Mouse (Mus musculus) limb, embryonic 12.5 days (tissue): ENCODE measurements around the gene Cyp2j13. TPM values are rescaled to one million over a fixed set of nuclear protein-coding genes. Genes with fewer than 3 reads are reported as not detected.
"Not testable (repeated sequence)": the region's sequence is repeated elsewhere in the genome, so short reads cannot be mapped to it uniquely, and the experiment has no call there.

Experiments used
- ATAC-seq: fragments of 200-750 bp; cut with Nextera tagmentation; 2 replicates; pipeline ENCODE4 v1.8.0; 2017; ENCODE audit warnings: low read depth, moderate TSS enrichment; ENCODE audit not compliant: insufficient number of reproducible peaks, insufficient read depth, low FRiP score, low TSS enrichment
- H3K27ac ChIP-seq: fragments of 300-500 bp; sonication (generic); 2 replicates; pipeline ENCODE4 v1.5.1; 2016; ENCODE audit warnings: mild to moderate bottlenecking, moderate library complexity
- H3K27me3 ChIP-seq: fragments of 300-500 bp; sonication (generic); 2 replicates; pipeline ENCODE4 v1.6.1; 2016; ENCODE audit warnings: mild to moderate bottlenecking, moderate library complexity
- H3K36me3 ChIP-seq: fragments of 300-500 bp; sonication (generic); 2 replicates; pipeline ENCODE4 v1.6.1; 2016; ENCODE audit warnings: mild to moderate bottlenecking, moderate library complexity
- H3K4me1 ChIP-seq: fragments of 300-500 bp; sonication (generic); replicated peaks from 2 replicates; pipeline ENCODE4 v1.6.1; 2016
- H3K4me2 ChIP-seq: fragments of 300-500 bp; sonication (generic); 2 replicates; pipeline ENCODE4 v1.6.1; 2016; ENCODE audit warnings: mild to moderate bottlenecking, moderate library complexity
- H3K4me3 ChIP-seq: fragments of 300-500 bp; sonication (generic); replicated peaks from 2 replicates; pipeline ENCODE4 v1.5.1; 2016; ENCODE audit warnings: mild to moderate bottlenecking
- H3K9ac ChIP-seq: fragments of 300-500 bp; sonication (generic); replicated peaks from 2 replicates; pipeline ENCODE4 v1.6.1; 2016; ENCODE audit warnings: mild to moderate bottlenecking, moderate library complexity
- H3K9me3 ChIP-seq: fragments of 300-500 bp; sonication (generic); 2 replicates; pipeline ENCODE4 v1.6.1; 2016; ENCODE audit warnings: mild to moderate bottlenecking, moderate library complexity
- WGBS: fragments of 180-500 bp; shearing (Covaris S2); methylation state at CpG from one replicate; pipeline ENCODE4 v1.1.7; 2016; 5-methylcytosine and 5-hydroxymethylcytosine counted together
- polyA plus RNA-seq: library from polyadenylated mRNA; unstranded; fragments of >200 nt; fragmentation: Nextera tagmentation; extraction: Ambion mirVana; gene quantifications from 2 replicates; pipeline ENCODE4 v1.2.1, GENCODE M21; 2016

Gene Cyp2j13
- 0.10 and 0.16 TPM in 2 replicates for polyA plus RNA-seq

DNA sequence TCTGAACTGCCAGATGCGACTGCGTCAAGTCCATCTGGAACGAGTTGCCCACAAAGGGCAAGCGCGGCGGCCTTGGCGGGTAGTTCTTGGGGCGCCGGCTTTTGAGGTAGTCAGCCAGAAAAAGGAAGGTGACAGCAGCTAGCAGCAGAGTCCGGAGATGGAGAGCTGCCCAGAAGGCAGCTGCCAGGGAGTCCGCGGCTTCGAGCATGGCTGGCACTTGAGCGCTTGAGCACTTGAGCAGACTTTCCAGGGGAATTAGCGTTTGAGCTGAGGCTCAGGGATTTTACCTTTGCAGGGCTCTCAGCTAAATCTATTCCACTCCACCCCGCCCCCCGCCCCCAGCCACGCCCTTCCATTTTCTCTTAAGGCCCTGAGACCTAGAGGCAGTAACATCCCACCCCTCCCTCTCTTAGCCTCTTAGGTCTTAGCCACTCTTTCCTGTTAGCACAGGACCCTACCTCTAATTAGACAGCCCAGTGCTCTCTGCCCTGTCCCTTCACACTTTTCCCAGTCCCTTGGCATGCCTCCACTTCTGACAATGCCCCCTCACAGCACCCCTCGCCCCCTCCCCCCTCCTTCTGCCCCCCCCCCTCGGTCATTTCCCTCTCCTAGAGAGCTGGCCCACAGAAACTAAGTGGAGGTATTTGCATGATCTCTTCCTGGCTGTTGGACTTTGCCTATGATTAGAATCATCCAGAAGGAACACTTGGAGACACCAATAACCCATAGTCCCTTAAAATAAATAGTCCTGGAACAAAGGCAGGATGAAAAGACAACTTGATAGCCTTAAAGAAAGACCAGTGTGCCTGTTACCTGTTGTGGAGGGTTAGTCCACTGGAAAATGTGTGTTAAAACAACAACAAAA, at the start of gene Cyp2j13:
Gene Cyp2j13 (minus strand): TSS at position 286 of the 865 bp plus-strand sequence.
- Histone ChIP-seq H3K27me3 (no peaks in the 10 kb centered on the region), H3K4me1 (peaks cover 2% of the 10 kb centered on the region; the same call in 1 of the 2 replicates), H3K27ac (0 out of 2 replicates have a peak within 1 kb of the TSS, but pooled peaks have one; percentile 23), H3K4me3 (peak within 1 kb of the TSS; percentile 30), H3K9me3 (no peaks in the 10 kb centered on the region), H3K36me3 (no peaks in the 10 kb centered on the region), H3K9ac (peak within 1 kb of the TSS; percentile 40), H3K4me2 (peak within 1 kb of the TSS; percentile 56)
- 9% methylated on average over 18 of the region's 20 CpGs for WGBS
- peak; percentile 63; the same call in 1 of the 2 replicates for ATAC-seq

DNA sequence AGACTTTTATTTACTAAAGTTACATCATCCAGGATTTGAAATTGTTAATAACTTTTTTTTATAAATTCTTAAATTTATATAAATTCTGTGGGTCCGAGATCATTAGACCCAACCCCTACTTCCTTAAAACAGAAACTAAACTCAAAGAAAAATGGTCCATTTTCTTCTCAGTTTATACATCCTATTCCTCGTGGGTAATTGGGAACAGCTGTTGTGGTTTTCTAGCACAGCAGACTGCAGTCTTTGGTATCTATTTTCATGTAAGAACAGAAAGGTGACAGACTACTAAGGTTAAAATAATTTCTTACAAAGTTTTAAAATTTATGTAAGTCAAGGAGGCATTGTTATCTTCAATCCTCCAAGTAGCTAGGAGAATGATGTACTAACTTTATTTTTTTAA, 19.5 kb upstream of the Cyp2j13 start:
- H3K36me3 ChIP-seq, result no peaks in the 10 kb centered on the region
- H3K4me3 ChIP-seq, result no peak overlapping the region
- no peaks in the 10 kb centered on the region for H3K27me3 ChIP-seq
- no peak overlapping the region for H3K9ac ChIP-seq
- no peak overlapping the region for H3K4me2 ChIP-seq
- ATAC-seq, result no peak
- H3K27ac ChIP-seq, result no peak overlapping the region
- no peaks in the 10 kb centered on the region for H3K9me3 ChIP-seq
- WGBS, result 30% methylated on average over 2 of the region's 2 CpGs
- H3K4me1 ChIP-seq, result peaks cover 3% of the 10 kb centered on the region; the same call in 1 of the 2 replicates

DNA sequence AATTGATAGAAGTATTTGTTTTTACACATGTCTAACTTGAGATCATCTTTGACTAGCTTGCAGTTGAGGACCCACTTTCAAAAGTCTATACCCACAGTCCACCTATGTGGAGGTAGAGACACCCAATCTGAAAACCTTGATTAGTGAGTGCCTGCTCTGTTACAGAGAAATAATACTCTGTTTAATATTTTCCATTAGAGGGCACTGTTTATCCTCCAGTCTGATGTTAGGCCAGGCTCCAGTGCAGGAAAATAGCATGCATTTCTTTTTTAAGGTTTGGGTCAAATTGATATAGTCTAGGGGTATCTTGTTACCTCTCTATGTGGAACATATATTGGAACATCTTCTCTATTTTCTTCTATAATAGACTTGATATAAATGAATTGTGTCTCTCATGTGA, 14.5 kb upstream of the Cyp2j13 start:
- Histone ChIP-seq H3K4me1 (peaks cover 3% of the 10 kb centered on the region; the same call in 1 of the 2 replicates), H3K4me2 (no peak overlapping the region), H3K36me3 (no peaks in the 10 kb centered on the region), H3K27me3 (no peaks in the 10 kb centered on the region), H3K9ac (no peak overlapping the region), H3K4me3 (no peak overlapping the region), H3K9me3 (no peaks in the 10 kb centered on the region), H3K27ac (no peak overlapping the region)
- no peak for ATAC-seq

DNA sequence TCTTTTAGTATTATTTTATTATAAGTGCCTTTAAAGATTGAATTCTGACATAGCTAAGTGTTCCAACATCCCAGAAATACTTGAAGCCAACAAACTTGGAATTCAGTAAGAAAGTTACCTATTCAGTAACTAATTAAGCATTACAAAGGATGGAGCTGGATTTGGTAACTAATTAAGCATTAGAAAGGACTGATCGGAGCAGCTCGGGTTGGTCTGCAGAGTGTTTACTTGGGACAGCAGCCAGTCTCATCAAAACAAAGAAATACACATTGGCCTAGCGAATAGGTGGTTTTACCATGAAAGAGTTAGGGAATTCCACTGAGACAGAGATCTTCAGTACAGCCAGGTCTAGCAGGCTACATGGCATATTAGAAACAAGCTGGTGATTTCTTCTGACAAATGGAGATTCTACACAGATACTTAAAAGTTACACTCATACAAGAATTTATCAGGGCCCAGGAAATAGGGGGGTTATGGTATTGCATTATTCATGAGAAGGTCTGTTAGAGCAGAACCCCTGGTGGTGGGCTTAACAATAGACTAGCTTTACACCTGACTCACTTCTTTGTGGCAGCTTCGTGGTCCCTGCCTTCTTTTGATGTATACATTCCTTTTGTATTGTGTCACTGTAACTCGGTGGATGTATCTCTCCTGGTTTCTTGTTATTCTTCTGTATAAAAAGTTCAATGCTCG, 12.2 kb upstream of the Cyp2j13 start:
- H3K4me1 ChIP-seq, H3K9ac ChIP-seq, H3K9me3 ChIP-seq, H3K36me3 ChIP-seq, H3K27ac ChIP-seq, H3K4me3 ChIP-seq, H3K27me3 ChIP-seq, ATAC-seq, H3K4me2 ChIP-seq: not testable (repeated sequence)
- 76% methylated on average over 6 of the region's 6 CpGs for WGBS

DNA sequence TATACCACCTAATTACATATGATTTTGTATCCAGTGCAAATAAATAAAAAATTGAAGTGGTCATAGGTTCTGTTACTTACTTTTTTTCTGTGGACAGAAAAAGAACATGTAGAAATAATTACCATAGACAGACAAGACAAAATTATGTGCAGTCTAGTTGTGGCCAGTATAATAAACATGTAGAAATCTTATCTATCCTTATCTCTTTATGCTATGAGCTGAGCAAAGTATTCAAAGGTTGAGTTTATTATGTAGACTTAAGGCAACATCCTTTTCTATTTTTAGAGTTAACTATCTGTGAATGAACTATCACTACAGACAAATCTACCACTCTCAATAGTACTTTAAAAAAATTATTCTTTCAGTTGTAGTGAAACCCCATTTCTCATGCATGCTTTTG, 962 bp upstream of the Cyp2j13 start:
- no peak overlapping the region for H3K4me3 ChIP-seq
- no peak overlapping the region for H3K27ac ChIP-seq
- H3K9me3 ChIP-seq, result no peaks in the 10 kb centered on the region
- no peak overlapping the region for H3K9ac ChIP-seq
- peaks cover 2% of the 10 kb centered on the region; the same call in 1 of the 2 replicates for H3K4me1 ChIP-seq
- no peaks in the 10 kb centered on the region for H3K36me3 ChIP-seq
- ATAC-seq, result no peak
- no peak overlapping the region for H3K4me2 ChIP-seq
- no peaks in the 10 kb centered on the region for H3K27me3 ChIP-seq

DNA sequence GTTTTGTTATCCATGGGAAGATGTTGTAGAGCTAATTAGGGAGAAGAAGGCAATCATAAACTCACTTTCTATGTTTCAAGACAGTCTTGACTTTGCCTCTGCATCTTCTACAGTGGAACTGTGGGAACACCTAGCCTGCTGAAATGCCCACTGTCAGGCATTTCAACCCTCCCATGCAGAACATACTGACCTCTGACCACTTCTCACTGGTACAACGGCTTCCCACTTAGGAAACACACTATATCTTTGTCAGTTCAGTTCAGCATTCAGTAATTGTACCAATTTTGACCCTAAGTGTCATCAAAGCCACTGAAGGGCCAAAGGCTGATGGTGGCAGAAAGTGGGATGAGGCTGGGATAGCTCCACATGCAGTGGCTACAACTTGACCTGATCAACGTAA, 15.3 kb downstream of the Cyp2j13 start:
- Histone ChIP-seq H3K9me3 (no peaks in the 10 kb centered on the region), H3K9ac (no peak overlapping the region), H3K27ac (no peak overlapping the region), H3K4me1 (no peaks in the 10 kb centered on the region), H3K4me3 (no peak overlapping the region), H3K4me2 (no peak overlapping the region), H3K36me3 (no peaks in the 10 kb centered on the region), H3K27me3 (no peaks in the 10 kb centered on the region)
- 77% methylated on average over 2 of the region's 2 CpGs for WGBS
- no peak for ATAC-seq

DNA sequence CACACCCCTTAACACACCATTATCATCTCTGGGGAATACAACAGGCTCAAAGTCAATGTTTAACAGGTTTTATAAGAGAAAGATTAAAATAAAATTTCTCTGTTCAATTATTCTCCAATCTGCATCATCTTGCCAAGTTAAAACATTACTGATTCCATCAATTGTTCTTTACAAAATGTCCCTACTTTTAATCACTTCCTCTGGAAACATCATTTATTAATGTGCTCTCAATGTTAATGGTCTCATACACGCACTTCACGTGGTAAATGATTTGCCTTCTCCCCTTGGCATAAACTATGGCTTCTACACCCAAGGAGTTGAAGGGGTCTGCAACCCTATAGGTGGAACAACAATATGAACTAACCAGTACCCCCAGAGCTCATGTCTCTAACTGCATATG, 17.2 kb downstream of the Cyp2j13 start:
- WGBS, result 92% methylated on average over 2 of the region's 2 CpGs
- no peak for ATAC-seq
- Histone ChIP-seq H3K4me3 (no peak overlapping the region), H3K4me2 (no peak overlapping the region), H3K4me1 (no peaks in the 10 kb centered on the region), H3K27ac (no peak overlapping the region), H3K9ac (no peak overlapping the region), H3K27me3 (no peaks in the 10 kb centered on the region), H3K36me3 (no peaks in the 10 kb centered on the region), H3K9me3 (no peaks in the 10 kb centered on the region)

DNA sequence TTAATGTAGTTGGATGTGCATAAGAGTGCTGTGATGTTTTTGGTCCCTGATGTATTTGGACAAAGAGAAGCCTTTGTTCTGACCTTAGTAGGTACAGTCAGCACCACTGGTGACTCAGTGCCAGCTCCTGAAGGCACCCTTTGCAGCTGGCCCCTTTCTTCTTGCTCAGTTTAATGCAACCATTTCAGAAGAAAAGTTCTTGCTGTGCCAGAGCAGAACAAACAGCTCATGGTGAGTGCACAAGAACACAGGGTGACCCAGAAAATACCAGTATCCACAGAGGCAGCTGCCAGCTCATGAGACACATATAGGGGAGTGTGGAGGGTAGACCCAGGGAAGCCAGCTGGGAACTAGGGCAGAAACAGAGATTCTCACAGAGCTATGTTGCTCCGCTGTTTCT, 48.9 kb downstream of the Cyp2j13 start:
- Histone ChIP-seq H3K27ac (no peak overlapping the region), H3K9me3 (no peaks in the 10 kb centered on the region), H3K9ac (no peak overlapping the region), H3K4me1 (no peaks in the 10 kb centered on the region), H3K4me2 (no peak overlapping the region), H3K4me3 (no peak overlapping the region), H3K36me3 (no peaks in the 10 kb centered on the region), H3K27me3 (no peaks in the 10 kb centered on the region)
- ATAC-seq, result no peak
- 92% methylated on average over 1 of the region's 1 CpGs for WGBS

DNA sequence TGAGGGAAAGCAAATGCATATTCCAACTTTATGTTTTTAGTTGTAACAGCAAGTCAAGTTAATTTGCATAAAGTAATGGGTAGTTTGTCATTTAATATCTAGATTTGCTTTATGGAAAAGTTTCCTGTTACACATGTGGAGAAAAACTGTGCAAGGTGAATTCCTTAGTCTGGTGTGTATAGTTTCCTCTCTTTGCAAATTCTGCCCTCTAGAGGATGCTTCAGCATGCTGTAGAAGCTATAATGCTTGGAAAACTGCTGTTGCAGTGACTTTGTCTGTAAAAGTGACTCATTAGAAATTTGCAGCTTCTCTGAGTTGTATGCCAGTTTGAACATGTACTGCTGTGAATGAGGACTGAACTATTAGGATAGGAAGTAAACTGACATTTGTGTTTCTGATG, 54.5 kb downstream of the Cyp2j13 start:
- no peak for ATAC-seq
- H3K4me2 ChIP-seq, result no peak overlapping the region

DNA sequence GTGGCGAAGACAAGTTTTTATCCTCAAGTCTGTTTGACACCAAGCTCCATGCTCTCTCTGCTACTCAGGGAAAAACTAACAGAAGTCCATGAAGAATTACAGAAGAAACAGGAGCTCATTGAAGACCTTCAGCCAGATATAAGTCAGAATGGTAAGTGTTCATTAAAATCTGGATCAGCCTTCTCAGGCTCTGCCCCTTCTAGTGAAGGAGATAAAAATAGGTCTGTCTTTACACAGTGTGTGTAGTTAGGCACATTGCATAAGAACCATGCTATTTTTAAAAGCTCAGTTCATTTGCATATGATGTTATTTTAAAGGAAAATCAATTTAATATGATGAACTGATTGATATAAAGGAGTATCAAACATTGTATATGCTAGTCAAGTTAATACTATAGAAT, 60.5 kb downstream of the Cyp2j13 start:
- Histone ChIP-seq H3K36me3 (0 out of 2 replicates have a peak, but pooled peaks cover 3% of the 10 kb centered on the region), H3K4me1 (no peaks in the 10 kb centered on the region), H3K27ac (no peak overlapping the region), H3K4me3 (no peak overlapping the region), H3K9me3 (no peaks in the 10 kb centered on the region), H3K9ac (no peak overlapping the region), H3K27me3 (no peaks in the 10 kb centered on the region), H3K4me2 (no peak overlapping the region)
- WGBS, result 92% methylated on average over 1 of the region's 1 CpGs
- ATAC-seq, result no peak

More for the DNA sequence above, 54.5 kb downstream of the Cyp2j13 start:
- no peaks in the 10 kb centered on the region for H3K27me3 ChIP-seq
- no peak overlapping the region for H3K4me3 ChIP-seq
- no peak overlapping the region for H3K9ac ChIP-seq
- H3K9me3 ChIP-seq, result no peaks in the 10 kb centered on the region
- H3K36me3 ChIP-seq, result no peaks in the 10 kb centered on the region
- no peak overlapping the region for H3K27ac ChIP-seq
- no peaks in the 10 kb centered on the region for H3K4me1 ChIP-seq

DNA sequence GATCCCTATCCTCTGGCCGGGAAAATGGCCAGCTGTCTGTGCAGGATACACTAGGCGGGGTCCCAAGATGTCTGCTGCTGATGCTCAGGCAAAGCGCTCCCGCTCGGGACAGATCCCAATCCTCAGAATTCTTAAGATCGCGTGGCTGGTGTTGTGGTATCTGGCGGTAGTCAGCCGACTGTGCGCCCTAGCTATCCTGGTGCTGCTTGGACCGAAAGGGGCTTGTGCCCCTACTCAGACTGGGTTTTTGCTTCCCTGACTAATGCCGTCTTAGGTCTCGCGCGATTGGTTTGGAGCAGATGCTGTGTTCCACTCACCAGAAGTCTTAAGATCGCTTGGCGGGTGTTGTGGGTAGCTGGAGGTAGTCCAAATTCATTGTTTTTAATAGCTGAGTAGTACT, 95.1 kb downstream of the Cyp2j13 start:
- H3K27ac ChIP-seq, H3K4me1 ChIP-seq, H3K4me3 ChIP-seq, H3K36me3 ChIP-seq, H3K27me3 ChIP-seq, ATAC-seq, H3K9ac ChIP-seq, H3K4me2 ChIP-seq, H3K9me3 ChIP-seq: not testable (repeated sequence)
- 91% methylated on average over 17 of the region's 17 CpGs for WGBS
